Mouse (Mus musculus): Measurements from ENCODE around the gene Tcf12. TPM values are rescaled to one million over a fixed set of nuclear protein-coding genes. Genes with fewer than 3 reads are reported as not detected.

Gene Tcf12
- 10 to 100 TPM; 42.9 to 48.7 TPM for total RNA-seq (2021)
- long read RNA-seq, experiment 1, full-length matches to known transcripts: 7 of 15 reads
- long read RNA-seq, experiment 1, partial matches to known transcripts: 4 of 15 reads
- long read RNA-seq, experiment 1, other reads (novel, unspliced or antisense): 4 of 15 reads
- long read RNA-seq, experiment 2, full-length matches to known transcripts: 7 of 15 reads
- long read RNA-seq, experiment 2, partial matches to known transcripts: 0 of 15 reads
- long read RNA-seq, experiment 2, other reads (novel, unspliced or antisense): 8 of 15 reads

DNA sequence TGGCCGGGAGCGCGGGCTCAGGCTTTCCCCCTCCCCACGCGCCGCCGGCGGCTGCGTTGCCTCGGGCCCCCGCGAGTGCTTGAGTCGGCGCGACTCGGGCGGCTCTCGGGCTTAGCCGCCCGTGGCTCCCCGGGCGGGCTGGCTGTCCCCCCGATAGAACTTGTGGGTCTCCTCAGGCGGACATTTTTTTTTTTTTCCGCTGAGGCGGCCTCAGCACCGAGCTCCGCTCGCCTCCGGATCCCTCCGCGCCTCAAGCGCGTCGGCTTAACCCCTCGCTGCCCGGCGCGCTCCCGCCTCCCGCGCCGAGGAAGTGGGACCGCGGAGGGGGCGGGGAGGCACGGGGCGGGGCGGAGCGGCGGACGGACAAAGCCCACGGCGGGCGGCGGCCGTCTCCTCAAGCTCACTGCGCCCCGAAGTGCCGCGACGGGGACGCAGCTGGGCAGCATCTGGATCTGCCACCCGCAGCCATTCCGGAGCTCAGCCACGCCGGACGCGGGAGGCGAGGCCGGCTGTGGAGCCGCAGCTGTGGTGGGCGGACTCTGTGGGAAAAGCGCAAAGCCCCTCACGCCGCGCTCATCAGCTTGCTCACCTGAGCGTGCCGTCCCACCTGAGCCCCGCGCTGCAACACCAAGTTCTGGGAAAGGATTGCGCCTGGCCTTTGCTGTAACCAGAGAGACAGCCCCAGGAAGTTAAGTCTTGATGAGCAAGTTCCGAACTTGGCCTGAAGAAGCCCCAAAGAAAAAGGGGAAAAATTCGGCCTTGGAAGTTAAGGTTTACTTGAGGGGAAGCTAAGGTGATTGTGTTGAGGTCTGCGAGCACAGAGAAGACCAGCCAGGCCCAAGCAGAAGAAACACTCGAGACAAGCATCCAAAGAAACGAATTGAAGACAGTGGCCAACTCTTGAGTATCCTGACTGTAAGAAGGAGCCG is at the start of gene Tcf12:
Gene Tcf12 (minus strand): TSS at position 250 of the 929 bp plus-strand sequence.
- intact Hi-C loops (cut with DNase I; ENCODE audit: low total_unique reads): no loop called here
- DNase-seq: peak; percentile 89

DNA sequence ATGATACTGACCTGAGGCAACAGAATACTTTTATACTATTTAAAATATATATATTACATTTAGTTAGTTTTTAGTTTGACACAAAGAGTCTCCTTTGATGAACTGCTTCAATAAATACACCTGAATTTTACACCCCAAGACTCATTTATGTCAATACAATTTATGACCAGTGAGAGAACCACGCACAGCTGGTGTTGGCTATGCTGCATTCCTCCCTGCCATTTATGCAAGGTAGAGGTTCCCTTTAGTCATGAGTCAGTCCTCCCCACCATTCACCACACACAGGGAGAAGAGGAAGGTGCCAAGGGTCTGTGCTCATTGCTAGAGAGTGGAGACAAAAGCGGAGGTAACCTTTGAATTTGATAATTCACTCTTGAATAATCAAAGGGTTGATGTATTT is 46.7 kb upstream of the Tcf12 start:
- DNase-seq: no peak
- intact Hi-C loops (cut with DNase I; ENCODE audit: low total_unique reads): no loop called here

DNA sequence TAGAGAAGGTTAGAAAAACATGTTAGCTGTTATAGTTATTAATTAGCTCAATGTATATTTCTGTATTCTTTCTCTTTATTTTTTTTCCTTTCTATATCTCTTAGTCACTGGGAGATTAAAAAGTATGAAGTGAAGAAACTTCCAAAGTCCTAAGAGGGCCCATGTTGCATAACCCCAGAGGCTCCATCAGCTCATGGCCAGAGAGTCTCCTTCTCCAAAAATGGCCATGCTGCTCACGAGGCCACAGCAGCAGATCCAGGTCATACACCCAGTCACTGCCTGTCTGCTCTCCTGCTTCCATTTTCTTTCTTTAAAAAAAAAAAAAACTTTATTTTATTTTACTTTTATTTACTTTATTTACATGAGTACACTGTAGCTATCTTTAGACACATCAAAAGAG is 45.4 kb upstream of the Tcf12 start:
- no peak for DNase-seq
- intact Hi-C loops (cut with DNase I; ENCODE audit: low total_unique reads): no loop called here

DNA sequence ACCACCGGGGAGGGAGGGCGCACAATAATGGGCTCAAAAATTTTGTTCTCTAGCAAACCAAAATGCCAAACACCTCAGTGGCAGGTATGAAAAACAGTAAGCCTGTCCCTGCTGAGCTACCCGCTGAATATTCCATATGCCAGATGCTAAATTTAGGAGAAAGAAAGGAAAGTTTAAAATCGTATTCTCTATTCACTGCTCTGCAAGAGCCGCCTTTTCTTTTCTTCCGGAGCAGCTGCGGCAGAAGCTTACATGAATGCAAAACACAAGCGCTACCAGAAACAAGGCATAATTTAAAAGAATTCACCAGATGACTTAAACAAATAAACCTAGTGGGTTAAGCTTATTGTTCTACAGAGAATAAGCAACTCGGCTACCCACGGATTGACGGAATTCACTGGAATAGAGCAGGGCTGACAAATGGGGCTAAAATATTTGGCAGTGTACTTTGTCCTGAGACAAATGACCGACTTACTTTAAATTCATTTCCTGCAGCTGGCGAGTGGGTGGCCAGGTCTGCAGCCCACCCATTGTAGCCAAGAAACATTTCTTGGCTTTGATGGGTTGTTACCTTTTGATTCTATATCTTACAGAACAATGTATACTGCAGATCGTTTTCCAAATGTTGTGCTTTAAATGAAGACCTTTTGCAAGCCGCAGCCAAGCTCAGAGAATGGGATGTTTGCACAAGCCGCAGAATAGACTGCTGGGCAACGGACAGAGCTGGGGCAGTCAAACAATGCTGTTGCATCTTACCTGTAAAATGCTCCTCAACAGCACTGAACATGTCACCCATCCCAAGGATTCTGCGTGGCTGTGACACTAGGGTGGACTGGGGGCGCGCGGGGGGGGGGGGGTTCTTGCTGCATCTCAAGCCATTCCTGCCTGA is 43.8 kb upstream of the Tcf12 start:
- intact Hi-C loops (cut with DNase I; ENCODE audit: low total_unique reads): no loop called here

DNA sequence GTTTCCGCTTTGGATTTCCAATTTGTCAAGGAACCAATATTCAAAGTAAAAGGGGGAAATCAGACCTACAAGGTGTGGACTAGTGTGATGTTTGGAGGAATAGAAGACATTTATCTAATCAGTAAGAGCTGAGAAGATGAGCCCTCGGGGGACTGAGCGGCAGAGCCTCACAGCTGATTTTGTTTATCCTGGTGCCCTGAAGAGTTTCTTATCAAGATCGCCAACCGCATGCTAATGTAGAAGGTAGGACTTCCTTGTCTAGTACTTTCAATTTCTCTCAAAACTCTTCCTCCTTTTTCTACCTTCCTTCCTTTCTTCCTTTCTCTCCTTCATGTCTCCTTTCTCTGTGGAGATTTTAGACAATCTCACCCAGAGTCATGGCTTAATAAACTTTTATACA is 32.5 kb upstream of the Tcf12 start:
- intact Hi-C loops (cut with DNase I; ENCODE audit: low total_unique reads): no loop called here

More for the DNA sequence above, 43.8 kb upstream of the Tcf12 start:
- DNase-seq: no peak

DNA sequence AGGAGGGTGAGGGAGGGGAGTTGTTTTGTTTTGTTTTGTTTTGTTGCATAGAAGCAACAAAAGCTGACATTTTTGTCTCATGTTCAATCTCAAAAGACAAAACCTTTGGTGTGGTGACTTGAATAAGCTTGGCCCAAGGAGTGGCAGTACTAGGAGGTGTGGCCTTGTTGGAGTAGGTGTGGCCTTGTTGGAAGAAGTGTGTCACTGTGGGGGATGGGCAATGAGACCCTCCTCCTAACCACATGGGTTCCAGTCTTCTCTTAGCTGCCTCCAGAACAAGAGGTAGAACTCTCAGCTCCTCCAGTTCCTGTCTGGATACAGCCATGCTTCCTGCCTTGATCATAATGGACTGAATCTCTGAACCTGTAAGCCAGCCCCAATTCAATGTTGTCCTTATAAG is 26.2 kb upstream of the Tcf12 start:
- DNase-seq: no peak
- intact Hi-C loops (cut with DNase I; ENCODE audit: low total_unique reads): no loop called here

More for the DNA sequence above, 32.5 kb upstream of the Tcf12 start:
- no peak for DNase-seq

DNA sequence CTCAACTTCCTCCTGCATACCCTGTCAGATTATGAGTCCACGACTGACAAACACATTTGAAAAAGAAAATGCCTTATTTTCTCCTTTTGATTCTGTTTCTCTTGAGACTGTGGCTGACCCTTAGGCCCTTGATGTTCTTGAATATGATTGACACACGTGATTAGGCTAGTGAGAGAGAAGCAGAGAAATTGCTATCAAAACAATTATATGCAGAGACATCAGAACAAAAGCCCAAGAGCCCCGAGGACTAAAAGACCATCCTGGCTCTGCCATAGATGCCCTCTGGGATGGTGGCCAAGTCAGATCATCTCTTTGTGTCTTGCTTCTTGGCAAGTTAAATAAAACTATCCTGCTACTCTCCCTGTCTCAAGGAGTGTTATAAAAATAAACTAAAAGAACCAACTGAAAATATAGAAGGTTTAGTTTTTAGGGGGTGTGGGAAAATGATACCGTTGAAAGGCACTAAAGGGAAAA is 22.1 kb upstream of the Tcf12 start:
- DNase-seq: no peak
- intact Hi-C loops (cut with DNase I; ENCODE audit: low total_unique reads): no loop called here

DNA sequence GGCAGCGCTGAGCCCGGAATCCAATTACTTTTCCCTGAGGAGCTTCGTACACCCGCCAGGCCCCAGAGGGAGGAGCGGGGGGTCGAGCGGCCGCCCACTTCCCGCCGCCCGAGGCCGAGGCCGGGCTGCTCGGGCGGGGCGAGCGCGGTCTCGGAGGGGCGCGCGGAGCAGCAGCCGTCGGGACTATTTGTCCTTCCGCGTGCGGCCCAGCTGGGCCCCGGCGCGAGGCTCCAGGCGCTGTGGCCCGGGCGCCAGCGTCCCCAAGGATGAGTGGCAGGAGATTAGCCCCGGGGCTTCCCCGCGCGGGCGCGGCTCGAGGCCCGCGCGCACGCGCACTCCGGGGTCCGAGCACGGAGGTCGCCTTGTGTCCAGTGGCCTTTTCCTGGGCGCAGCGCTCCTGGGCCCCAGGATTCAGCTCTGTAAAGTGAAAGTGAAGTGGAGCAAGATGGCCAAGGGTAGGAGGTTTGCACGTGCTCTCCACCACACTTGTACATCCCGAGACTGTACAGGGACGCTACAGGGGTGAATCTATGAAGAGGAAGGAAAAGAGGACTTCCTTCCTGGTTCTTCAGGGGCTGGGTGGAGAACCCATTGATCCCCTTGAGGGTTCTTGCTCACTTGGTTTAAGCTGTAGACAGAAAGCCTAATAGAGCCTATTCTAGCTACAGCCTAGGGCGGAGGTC is 21.6 kb upstream of the Tcf12 start:
- intact Hi-C loops (cut with DNase I; ENCODE audit: low total_unique reads): no loop called here
- DNase-seq: peak; percentile 91

DNA sequence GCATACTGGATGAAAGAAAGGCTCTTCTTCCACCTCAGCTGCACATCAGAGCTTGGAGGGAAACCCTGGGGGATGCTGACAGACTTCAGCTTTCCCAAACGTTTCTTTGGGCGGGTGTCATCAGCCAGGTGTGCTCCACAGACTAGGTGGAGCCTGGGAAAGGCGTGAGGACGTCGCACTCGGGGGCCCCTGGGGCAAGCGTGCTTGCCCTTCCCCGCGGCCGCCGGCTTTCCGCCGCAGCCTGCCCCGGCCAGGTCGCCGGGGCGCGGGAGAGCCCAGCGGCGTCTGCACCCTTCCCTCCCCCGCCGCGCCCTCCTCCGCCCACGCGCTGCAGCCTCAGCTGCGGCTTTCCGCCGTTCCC is 21.0 kb upstream of the Tcf12 start:
- intact Hi-C loops (cut with DNase I; ENCODE audit: low total_unique reads): no loop called here
- DNase-seq: no peak

DNA sequence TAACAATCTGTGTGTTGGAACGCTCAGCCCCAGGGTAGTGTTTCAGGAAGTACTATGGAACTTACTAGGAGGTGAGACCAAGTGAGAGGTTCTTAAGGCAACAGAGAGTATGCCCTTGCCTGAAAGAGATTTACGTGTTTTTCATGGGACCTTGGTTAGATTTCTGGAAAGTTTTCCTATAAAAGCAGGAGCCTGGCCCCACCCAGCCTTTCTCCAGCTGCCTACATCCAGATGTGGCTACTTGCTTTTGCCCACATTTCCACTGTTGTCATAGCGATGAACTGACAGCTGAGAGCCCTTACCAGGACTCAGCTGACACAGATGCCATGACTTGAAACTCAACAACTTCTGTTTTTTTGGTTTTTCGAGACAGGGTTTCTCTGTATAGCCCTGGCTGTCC is 18.2 kb upstream of the Tcf12 start:
- intact Hi-C loops (cut with DNase I; ENCODE audit: low total_unique reads): no loop called here
- DNase-seq: no peak

DNA sequence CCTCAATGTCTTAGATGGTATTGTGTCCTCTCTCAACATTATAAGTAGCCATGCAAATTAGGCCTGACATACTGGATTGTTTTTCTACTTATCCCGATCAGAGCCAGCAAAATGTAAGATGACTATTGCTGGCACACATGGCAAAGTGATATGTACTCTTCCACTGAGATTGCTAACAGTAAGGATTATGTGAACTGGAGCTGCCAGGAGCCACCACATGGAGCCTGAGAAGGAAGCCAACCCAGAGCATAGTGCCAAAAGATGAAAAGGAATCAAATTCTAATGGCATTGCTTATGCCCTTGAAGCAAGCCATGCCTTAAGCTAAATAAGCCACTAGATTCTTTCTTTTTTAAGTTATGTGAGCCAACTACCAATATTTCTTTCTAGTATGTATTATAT is 13.8 kb upstream of the Tcf12 start:
- no peak for DNase-seq
- intact Hi-C loops (cut with DNase I; ENCODE audit: low total_unique reads): no loop called here

DNA sequence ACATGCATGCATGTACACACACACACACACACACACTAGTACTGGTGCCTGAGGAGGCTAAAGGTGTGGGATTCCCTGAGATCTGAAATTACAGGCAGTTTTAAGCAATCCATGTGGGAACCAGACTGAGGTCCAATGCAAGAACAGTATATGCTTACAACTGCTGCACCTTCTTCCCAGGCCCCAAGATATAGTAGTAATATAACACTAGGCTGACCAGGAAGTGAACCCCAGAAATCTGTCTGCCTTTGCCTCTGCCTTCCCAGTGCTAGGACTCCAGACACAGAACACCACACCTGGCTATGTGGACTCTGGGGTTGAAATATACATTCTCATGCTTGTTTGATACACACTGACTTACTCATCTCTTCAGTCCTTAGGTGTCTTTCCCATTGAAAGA is 6.8 kb upstream of the Tcf12 start:
- no peak for DNase-seq
- intact Hi-C loops (cut with DNase I; ENCODE audit: low total_unique reads): no loop called here

DNA sequence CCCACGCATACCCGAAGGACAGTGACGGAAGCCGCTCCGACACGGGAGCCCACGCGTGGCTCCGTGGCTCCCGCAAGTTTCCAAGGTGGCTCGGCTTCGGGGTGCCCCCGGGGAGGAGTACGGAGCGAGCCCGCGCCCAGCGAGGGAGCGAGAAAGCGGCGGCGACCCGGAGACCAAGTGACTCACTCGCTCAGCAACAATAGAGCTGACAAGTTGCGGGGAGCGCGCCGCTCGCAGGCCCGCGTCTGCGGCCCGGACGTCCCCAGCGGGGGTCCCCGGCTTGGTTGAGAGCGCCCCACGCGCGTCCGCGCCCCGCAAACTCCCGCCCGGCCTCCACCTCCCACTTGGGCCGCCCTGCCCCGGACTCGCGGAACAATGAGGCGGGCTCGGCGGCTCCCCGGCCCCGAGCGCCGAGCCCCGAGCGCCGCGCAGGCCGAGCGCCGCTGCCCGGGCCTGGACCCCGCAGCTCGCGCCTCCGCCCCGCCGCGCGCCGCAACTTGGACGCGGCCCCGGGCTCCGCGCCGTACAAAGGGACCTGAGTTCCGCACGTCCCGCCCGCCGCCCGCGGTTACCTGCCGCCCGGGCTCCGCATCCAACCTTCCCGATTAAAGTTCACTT is 558 bp downstream of the Tcf12 start:
- intact Hi-C loops (cut with DNase I; ENCODE audit: low total_unique reads): no loop called here
- DNase-seq: peak; percentile 55

DNA sequence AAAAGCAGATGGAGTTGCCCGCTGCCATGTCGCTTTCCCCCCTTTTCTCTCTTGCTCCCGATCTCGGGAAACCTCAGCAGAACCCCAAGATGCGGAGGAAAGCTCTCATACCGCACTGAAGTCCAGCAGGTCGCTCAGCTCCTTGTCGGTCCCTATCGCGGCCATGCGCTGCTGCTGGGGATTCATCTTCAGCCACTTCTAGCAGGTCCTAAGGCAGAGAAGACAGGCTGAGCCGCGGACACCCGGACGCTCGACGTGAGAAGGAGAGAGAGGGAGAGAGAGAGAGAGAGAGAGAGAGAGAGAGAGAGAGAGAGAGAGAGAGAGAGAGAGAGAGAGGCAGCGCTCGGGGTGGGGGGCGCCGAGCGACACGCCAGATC is 1.1 kb downstream of the Tcf12 start:
- intact Hi-C loops (cut with DNase I; ENCODE audit: low total_unique reads): no loop called here
- DNase-seq: peak; percentile 34

DNA sequence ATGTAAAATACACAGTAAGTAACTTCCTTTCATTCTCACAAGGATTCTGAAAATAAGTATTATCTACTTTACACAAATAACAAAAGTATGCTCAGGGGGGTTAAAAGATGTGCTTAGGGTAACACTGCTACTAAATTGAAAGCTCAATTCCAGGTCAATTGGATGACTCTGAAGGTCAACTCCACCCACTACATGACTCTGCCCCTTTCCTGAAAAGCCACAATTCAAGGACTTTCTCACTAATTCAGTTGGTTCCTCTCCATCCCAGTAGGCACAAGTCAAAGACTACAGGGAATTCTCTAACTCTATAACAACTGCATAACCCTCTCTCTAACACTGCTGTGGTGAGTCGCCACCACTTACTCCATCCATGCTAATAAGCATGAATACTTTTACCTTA is 8.2 kb downstream of the Tcf12 start:
- DNase-seq: no peak
- intact Hi-C loops (cut with DNase I; ENCODE audit: low total_unique reads): no loop called here

DNA sequence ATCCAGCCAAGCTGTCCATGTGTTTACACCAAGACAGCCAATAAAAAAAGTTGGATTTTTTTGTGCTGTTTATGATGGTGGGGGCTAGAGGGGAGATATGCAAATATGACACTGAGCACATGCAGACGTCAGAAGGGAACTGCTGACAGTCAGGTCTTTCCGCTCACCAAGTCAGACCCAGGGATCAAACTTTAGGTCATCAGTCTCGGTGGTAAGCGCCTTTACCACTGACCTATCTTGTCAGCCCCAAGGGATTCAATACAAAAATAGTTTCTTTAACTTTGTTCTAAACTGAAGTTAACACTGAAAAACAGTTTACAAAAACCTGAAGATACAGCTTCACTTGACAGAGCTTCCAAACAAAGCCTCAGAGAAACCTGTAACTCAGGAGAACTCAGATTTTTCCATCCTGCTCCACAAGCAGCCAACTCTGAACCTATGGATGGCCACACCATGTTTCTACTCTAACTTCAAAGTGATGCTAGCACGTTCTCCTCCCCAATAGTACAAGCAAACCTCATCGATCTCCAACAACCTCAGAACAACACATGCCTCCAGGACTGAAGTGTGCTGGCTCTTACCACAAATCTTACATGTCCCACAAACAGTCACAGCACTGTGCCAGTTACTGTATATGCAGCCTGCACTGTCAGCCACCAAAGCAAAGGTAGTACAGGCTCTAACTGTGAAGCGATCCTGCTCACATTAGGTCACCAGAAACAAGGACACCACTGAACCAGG is 11.6 kb downstream of the Tcf12 start:
- DNase-seq: no peak
- intact Hi-C loops (cut with DNase I; ENCODE audit: low total_unique reads): no loop called here

DNA sequence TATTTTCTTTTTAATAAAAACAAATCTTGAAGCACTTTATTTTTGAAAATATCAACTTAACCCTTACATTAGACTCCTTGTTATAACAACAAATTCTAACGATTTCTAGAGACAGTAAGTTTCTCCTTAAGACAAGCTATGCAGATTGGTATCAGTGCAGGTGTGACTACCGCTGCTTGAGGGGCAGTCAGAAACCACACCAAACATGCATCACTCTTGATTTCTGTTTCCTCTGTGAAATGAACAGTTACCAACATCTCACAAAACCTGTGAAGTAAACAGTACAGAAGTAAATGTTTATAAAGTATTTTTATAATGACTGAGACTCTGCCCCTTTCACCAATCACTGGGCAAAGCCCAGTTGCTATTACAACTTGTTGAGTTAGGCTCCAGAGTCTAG is 13.6 kb downstream of the Tcf12 start:
- DNase-seq: no peak
- intact Hi-C loops (cut with DNase I; ENCODE audit: low total_unique reads): no loop called here

DNA sequence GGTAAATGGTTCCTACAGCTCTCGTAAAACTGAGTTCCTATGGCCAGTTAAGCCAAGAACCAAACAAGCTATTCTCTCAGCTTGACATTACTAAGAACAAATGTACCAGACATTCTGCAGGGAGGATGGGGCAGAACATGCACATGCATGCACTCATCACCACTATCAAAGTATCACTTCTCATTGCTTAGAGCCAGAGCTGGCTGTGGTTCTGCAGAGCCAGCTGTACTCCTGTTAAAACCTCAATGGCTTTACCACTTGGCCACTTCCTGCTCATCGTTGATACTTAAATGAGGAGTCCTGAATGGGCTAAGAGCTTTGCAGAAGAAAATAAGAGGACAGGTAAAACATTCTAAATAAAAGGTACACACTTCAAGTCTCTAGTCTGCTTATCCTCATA is 14.6 kb downstream of the Tcf12 start:
- DNase-seq: no peak
- intact Hi-C loops (cut with DNase I; ENCODE audit: low total_unique reads): no loop called here

Measured in gastrocnemius, postnatal 14 days (tissue).